Comparison of ENCODE assay signal across 11 mouse cellular contexts in the genomic region with DNA sequence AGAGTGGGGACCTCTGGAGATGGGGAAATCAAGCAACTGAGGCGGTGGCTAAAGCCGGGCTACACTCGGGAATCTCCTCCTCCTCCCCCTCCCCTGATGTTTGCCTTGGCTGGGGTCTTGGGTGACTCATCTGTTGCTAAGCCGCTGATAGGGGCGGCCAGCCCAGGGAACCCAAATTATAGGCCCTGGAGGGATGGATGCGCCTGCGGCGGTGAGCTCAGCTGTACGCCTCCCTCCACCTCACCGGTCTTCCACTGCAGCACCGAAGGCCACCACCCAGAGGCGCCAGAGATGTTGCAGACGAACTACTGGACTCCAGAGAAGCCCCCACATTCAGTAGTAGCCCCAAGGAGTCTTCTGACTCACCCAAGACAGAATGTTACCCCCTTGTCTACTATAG. TPM values are rescaled to one million over a fixed set of nuclear protein-coding genes. Genes with fewer than 3 reads are reported as not detected.
DNase-seq lines count a peak whose midpoint lies in the region; ATAC-seq lines count a peak whose summit lies in the region.
"Had no signal": no experiment of that assay in that cellular context is flagged by ENCODE, and none has a peak within 500 bp of the region (broad histone marks: within the 10 kb centered on the region; RNA-seq: fewer than 3 reads in every experiment).

No protein-coding gene starts in this region.

- no peak for ATAC-seq in heart, embryonic 11.5 days (replicated peaks; ENCODE audit: insufficient number of reproducible peaks, low FRiP score, low TSS enrichment)
- peak; percentile 37 for ATAC-seq in heart, embryonic 16.5 days (replicated peaks; ENCODE audit: extremely low read depth, insufficient read depth, low FRiP score)

- DNase-seq in heart, adult 11 months, result peak; percentile 96
- DNase-seq in thymus, postnatal 4 days, result peak; percentile 64
- no peak for DNase-seq in thymus, adult 18-20 months
- peak; percentile 79 for DNase-seq in testis, postnatal 10 days (ENCODE audit: low spot score)
- DNase-seq in cerebellum, adult 9-10 months, result no peak
- no peak for DNase-seq in right cerebral cortex, postnatal 14 days

- H3K4me2 ChIP-seq in heart, embryonic 11.5 days, result no peak overlapping the region
- H3K4me2 ChIP-seq in heart, embryonic 16.5 days (ENCODE audit: low read depth, low read length), result no peak overlapping the region
- H3K4me2 ChIP-seq: embryonic facial prominence, embryonic 12.5 days had no signal

- no peak overlapping the region for H3K27ac ChIP-seq in heart, embryonic 11.5 days (ENCODE audit: low read depth, low read length)
- no peak overlapping the region for H3K27ac ChIP-seq in heart, embryonic 16.5 days (ENCODE audit: low read length)
- H3K27ac ChIP-seq: embryonic facial prominence, embryonic 12.5 days had no signal

- no peak overlapping the region for H3K4me3 ChIP-seq in heart, embryonic 11.5 days (ENCODE audit: low read depth, low read length)
- H3K4me3 ChIP-seq in heart, embryonic 16.5 days (ENCODE audit: low read length), result no peak overlapping the region
- H3K4me3 ChIP-seq: embryonic facial prominence, embryonic 12.5 days had no signal

- no peak overlapping the region for H3K9ac ChIP-seq in heart, embryonic 11.5 days (ENCODE audit: low read depth, low read length)
- H3K9ac ChIP-seq in heart, embryonic 16.5 days (ENCODE audit: low read length), result no peak overlapping the region
- H3K9ac ChIP-seq: embryonic facial prominence, embryonic 12.5 days had no signal

- 4% methylated on average over 13 of the region's 13 CpGs for WGBS in heart, embryonic 11.5 days (ENCODE audit: insufficient replicate concordance)
- WGBS in heart, embryonic 16.5 days, result 10% methylated on average over 13 of the region's 13 CpGs

- no peaks in the 10 kb centered on the region for H3K9me3 ChIP-seq in heart, embryonic 11.5 days (replicated peaks; ENCODE audit: control insufficient read depth, low read length)
- no peaks in the 10 kb centered on the region for H3K9me3 ChIP-seq in heart, embryonic 16.5 days (replicated peaks; ENCODE audit: control insufficient read depth, low read length)
- H3K9me3 ChIP-seq: embryonic facial prominence, embryonic 12.5 days had no signal

- H3K27me3 ChIP-seq in heart, embryonic 11.5 days (ENCODE audit: control insufficient read depth, insufficient read depth, low read length), result peaks cover 73% of the 10 kb centered on the region
- peaks cover 56% of the 10 kb centered on the region for H3K27me3 ChIP-seq in heart, embryonic 16.5 days (ENCODE audit: control insufficient read depth, insufficient read depth, low read length)

- peaks cover 19% of the 10 kb centered on the region for H3K4me1 ChIP-seq in heart, embryonic 11.5 days (ENCODE audit: control insufficient read depth, insufficient read depth, low read length)
- H3K4me1 ChIP-seq in heart, embryonic 16.5 days (ENCODE audit: control insufficient read depth, insufficient read depth, low read length), result peaks cover 17% of the 10 kb centered on the region

- no peaks in the 10 kb centered on the region for H3K36me3 ChIP-seq in heart, embryonic 11.5 days (ENCODE audit: control insufficient read depth, insufficient read depth, low read length)
- no peaks in the 10 kb centered on the region for H3K36me3 ChIP-seq in heart, embryonic 16.5 days (ENCODE audit: control insufficient read depth, insufficient read depth)
- H3K36me3 ChIP-seq: embryonic facial prominence, embryonic 12.5 days; G1E had no signal

RNA-seq across cellular contexts. Expression of a gene that starts 2.6 kb away (rescaled TPM):
- not detected in 2 replicates for polyA plus RNA-seq in heart, embryonic 11.5 days (2014; fragmentation: Nextera tagmentation; extraction: Ambion mirVana)
- 0.28 and 0.44 TPM in 2 replicates for polyA plus RNA-seq in heart, embryonic 16.5 days (2015; fragmentation: Nextera tagmentation; extraction: Ambion mirVana)

RNA-seq across cellular contexts. Expression of a gene that starts 9.1 kb away (rescaled TPM):
- polyA plus RNA-seq in heart, embryonic 11.5 days (2014; fragmentation: Nextera tagmentation; extraction: Ambion mirVana), result not detected in 2 replicates
- not detected in 2 replicates for polyA plus RNA-seq in heart, embryonic 16.5 days (2015; fragmentation: Nextera tagmentation; extraction: Ambion mirVana)
- polyA plus RNA-seq: G1E; kidney, embryonic 16.5 days had no signal

RNA-seq across cellular contexts. Expression of a gene that starts 17.6 kb away (rescaled TPM):
- polyA plus RNA-seq in heart, embryonic 11.5 days (2014; fragmentation: Nextera tagmentation; extraction: Ambion mirVana), result 22.8 and 30.7 TPM in 2 replicates
- 35.8 and 36.4 TPM in 2 replicates for polyA plus RNA-seq in heart, embryonic 16.5 days (2015; fragmentation: Nextera tagmentation; extraction: Ambion mirVana)

RNA-seq across cellular contexts. Expression of a gene that starts 28.7 kb away (rescaled TPM):
- polyA plus RNA-seq in heart, embryonic 11.5 days (2014; fragmentation: Nextera tagmentation; extraction: Ambion mirVana), result 0.11 and 0.25 TPM in 2 replicates
- 0.32 and 0.35 TPM in 2 replicates for polyA plus RNA-seq in heart, embryonic 16.5 days (2015; fragmentation: Nextera tagmentation; extraction: Ambion mirVana)

RNA-seq across cellular contexts. Expression of a gene that starts 50.7 kb away (rescaled TPM):
- 72.1 and 74.7 TPM in 2 replicates for polyA plus RNA-seq in heart, embryonic 11.5 days (2014; fragmentation: Nextera tagmentation; extraction: Ambion mirVana)
- polyA plus RNA-seq in heart, embryonic 16.5 days (2015; fragmentation: Nextera tagmentation; extraction: Ambion mirVana), result 111 and 112 TPM in 2 replicates

Comparison
In these comparisons a context has a peak if more than half of its experiments do, and no peak if none do; other contexts are left out.
1. DNase-seq: peak in heart, adult 11 months (single experiment), thymus, postnatal 4 days (single experiment) and testis, postnatal 10 days (single experiment); none in thymus, adult 18-20 months (0 of 2), cerebellum, adult 9-10 months (single experiment) and right cerebral cortex, postnatal 14 days (single experiment).